Mouse (Mus musculus): Measurements from ENCODE around the gene Tecpr2.

- TF ChIP-seq POLR2A (IDR thresholded peaks at IDR 0.05; ENCODE audit: insufficient read depth, low read depth, low read length) (no peak), EP300 (IDR thresholded peaks at IDR 0.05; ENCODE audit: insufficient read depth, low read depth, low read length) (no peak)
Measured at GRCm38 (mm10) chr12:110984598-110984997, 95.5 kb downstream of the Tecpr2 start.

All from heart, adult 2 months (tissue).